Mouse (Mus musculus): Measurements from ENCODE around the gene Dock1.

Dock1 gene

DNA sequence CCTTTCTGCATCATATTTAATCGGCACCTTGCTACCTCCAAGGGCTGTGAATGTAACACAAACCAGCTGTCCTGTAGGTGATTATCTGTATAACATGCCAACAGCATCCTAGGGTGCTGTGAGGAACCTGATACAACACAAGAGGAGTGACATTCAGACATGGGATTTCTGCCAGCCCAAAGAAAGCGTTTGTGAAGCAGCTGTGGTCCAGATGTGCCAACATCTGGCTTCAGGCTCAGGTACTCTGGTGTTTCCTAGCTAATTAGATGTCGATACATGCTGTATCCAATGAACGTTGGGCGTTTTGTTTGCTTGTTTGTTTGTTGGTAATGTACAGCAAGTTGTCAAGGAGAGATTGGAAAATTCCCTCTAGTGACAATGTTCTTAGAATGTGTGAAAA lies 487.1 kb downstream of the Dock1 start:
- DNase-seq (ENCODE audit: low spot score in 2 of 2): no peak

DNA sequence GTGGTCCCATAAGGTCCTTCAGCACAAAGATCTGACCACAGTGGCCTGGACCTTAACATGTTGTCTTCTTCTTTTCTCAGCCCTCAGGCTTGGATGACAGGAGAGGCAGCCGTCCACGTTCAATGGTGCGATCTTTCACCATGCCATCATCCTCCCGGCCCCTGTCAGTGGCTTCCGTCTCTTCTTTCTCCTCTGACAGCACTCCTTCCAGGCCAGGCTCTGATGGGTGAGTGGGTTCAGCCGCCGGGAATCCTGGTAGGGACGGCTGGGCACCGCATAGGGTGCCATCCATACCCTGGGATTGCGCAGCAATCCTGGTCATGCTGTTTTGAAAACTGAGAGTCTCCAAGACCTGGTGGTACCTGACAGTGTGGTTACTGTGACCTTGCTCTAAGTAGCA lies 487.9 kb downstream of the Dock1 start:
- DNase-seq (ENCODE audit: low spot score in 2 of 2): no peak

DNA sequence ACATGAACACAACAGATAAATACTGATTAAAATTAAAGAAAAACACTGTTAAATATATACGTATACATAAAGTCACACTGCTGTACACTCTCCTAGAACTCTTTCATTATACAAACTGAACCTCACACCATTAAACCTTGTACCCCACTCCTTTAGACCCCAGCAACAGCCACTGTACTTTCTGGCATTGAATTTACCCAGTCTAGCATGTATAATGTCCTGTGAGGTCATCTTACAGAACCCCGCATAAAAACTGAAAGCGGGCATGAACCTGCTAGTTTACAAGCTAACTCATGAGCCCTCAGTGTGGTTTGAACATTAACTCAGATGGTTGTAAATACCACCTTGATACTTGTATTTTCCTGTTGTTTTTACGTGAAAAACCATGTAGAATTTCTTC lies 489.2 kb downstream of the Dock1 start:
- DNase-seq (ENCODE audit: low spot score in 2 of 2): no peak

DNA sequence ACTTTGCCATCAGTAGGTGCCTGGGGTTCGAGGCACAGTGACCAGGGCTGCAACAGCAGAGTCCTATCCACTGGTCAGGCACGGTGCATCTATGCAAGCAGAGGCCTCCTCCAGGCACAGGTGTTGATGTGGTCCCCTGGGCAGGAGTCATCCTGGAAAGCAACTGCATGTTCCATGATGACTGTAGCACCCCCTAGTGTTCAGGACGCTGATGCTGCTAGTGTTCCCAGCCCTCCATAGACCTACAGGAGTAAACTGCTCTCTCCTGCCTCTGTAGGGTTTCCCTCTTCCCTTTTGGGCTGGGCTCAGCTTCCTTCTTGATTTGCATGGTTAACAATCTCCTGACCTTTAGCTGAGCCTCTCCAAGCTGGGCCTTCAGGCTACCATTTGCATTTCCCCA lies 494.7 kb downstream of the Dock1 start:
- DNase-seq (ENCODE audit: low spot score in 2 of 2): peak; percentile 73 to 74

DNA sequence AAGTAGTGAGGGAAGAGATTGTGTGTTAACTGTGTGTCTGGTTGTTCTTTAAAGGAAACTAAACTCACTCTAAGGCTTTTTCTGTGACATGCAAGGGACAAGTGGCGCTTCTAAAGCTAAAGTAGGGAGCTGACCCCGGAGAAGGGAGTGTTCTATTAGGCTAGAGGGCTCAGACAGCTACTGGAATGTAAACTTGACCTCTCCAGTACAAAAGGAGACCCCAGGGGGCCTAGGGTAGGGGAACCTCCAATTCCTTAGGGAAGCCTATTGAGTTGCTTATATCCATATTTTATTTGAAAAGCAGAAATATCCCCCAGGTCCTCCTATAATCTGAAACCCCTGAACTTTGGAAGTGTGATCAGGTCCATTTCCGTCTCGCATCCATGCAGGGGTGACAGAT lies 499.5 kb downstream of the Dock1 start:
- no peak for DNase-seq (ENCODE audit: low spot score in 2 of 2)

DNA sequence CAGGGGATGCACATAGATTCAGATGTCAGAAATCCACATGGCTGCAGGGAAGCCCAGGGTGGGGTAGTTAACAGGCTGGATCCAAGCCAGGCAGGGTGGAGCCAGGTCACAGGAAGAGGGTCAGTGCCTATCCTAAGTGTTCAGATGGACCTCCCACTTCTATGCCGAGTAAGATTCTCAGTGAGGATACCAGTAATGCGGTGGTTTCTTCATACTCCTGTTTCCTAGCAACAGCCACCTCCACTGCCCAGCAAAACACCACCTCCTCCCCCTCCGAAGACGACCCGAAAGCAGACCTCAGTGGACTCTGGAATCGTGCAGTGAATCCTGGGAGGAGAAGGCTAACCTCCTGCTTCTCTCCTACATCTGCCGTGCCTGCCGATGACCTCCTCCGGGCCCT lies 501.8 kb downstream of the Dock1 start:
- peak; percentile 10 to 40 for DNase-seq (ENCODE audit: low spot score in 2 of 2)

DNA sequence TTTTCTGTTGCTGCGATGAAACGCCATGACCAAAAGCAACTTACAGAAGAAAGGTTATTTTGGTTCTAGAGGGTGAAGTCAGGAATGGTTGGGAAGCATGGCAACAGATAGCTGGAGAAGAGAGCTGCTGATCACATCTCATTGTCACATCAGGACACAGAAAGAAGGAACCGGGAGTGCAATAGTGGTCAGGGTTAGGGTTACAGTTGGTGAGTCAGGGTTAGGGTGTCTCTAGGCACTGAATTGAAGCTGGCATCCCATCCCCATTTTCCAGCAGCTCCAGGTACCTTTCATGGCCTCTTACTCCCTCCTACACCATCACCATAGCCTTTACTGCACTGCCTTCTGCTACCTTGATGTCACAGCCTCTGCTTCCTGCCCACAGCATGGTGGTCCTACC lies 523.7 kb downstream of the Dock1 start:
- DNase-seq (ENCODE audit: low spot score in 2 of 2): no peak

DNA sequence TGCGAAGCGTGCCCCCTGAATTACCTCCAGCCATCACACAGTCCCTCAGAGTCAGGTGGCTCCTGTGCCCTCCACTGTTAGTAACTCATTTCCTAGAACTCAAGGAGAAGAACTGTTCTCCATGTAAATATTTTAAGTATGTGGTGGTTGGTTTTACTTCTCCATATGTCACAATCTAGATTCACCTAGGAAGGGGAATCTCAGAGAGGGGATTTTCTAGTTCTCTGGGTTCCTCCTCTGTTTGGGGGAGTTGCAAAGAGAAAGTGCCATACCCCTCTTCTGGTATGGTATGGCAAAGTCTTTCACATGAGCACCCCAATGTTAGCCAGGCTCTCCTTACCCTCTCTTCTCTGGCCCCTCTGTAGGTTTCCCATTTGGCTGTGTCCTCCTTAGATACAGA lies 525.2 kb downstream of the Dock1 start:
- no peak for DNase-seq (ENCODE audit: low spot score in 2 of 2)

GRCm38 (mm10) chr7:135196828-135197227 lies 526.4 kb downstream of the Dock1 start:
- DNase-seq (ENCODE audit: low spot score in 2 of 2): peak; percentile 18 to 26

DNA sequence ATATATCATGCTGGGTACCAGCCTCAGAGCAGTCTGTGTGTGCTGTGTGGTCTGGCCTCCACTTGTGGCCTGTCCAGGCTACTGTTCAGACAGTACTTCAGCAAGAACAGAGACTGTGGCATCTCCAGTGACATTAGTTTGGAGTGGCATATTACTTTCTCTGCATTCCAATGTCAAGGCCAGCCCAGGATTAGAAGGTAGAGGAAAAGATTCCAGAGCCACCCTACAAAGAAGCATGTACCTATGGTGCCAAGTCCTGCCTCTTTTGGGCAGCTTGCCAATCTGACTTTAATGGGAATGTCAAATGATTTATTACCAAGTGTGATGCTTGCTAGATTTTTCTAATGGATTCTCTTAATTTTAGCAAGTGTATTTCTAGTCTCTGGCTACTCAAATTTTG lies 533.5 kb downstream of the Dock1 start:
- no peak for DNase-seq (ENCODE audit: low spot score in 2 of 2)

GRCm38 (mm10) chr7:135205111-135205510 lies 534.7 kb downstream of the Dock1 start:
- peak; percentile 67 to 69 for DNase-seq (ENCODE audit: low spot score in 2 of 2)

GRCm38 (mm10) chr7:135208947-135209567 lies 538.6 kb downstream of the Dock1 start:
- DNase-seq (ENCODE audit: low spot score in 2 of 2): no peak

DNA sequence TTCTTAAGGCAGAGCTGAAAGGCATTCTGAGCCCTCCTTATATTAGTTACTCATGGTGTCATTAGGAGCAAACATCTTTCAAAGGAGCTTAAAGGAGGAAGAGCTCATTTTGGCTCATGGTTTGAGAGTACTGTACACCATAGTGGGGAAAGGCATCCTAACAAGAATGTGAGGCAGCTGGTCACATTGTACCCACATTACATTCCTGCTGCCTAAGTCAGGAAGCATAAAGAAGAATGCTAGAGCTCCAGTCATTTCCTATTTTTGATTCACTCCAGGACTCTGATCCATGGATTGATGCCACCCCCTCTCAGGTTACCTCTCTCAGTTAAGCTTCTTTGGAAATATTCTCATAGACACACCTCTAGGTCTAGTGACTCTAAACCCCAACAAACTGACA lies 539.8 kb downstream of the Dock1 start:
- DNase-seq (ENCODE audit: low spot score in 2 of 2): no peak

DNA sequence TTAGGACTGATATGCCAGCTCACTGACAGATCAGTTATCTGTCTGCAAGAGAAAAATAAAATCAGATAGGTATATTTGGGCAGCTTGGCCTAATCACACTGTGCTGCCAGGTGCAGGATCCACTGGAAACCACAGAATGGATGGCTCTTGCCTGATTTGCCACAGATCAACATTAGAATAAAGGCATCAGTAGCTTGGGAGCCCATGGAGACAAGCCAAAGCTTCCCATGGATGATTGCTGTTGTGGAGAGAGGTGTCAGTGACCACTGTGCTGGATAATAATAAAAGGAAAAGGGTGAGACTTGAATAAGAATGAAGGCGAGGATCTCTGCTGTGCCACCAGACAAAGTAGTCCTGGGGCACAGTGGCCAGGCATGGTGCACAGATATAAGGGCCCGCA lies 540.4 kb downstream of the Dock1 start:
- DNase-seq (ENCODE audit: low spot score in 2 of 2): no peak

GRCm38 (mm10) chr7:135212505-135212904 lies 542.1 kb downstream of the Dock1 start:
- no peak for DNase-seq (ENCODE audit: low spot score in 2 of 2)

GRCm38 (mm10) chr7:135221475-135221874 lies 551.0 kb downstream of the Dock1 start:
- peak in 1 of 2 experiments; percentile 7 for DNase-seq (ENCODE audit: low spot score in 2 of 2)

Data from right cerebral cortex, adult 2 months (tissue).